Mouse (Mus musculus): Measurements from ENCODE around the gene Yjefn3. TPM values are rescaled to one million over a fixed set of nuclear protein-coding genes. Genes with fewer than 3 reads are reported as not detected.

Yjefn3 gene
- polyA plus RNA-seq, 1 experiment from 2014 or later: 3.6 TPM

DNA sequence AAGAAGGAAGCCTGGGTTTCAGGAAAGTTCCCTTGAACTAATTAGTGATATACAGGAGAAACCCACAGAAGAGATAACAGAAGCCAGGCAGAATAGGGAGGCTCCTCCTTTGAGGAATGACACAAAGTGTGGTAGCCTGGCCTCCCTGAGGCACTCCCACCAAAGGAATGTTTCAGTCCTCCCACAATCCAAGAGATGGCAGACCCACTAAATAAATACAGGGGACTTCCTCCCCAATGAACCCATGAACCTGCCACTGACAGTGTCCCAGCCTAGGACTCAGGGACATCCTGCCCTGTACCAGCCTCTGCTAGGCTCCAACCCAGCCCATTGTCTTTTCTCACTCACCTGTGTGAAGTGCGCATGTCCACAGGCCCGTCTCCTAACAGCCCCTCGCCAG lies 32.9 kb upstream of the Yjefn3 start:
- no peaks in the 10 kb centered on the region for H3K4me1 ChIP-seq (ENCODE audit: control insufficient read depth, insufficient read depth, low read length)
- H3K36me3 ChIP-seq (ENCODE audit: control insufficient read depth, insufficient read depth, low read length): peaks cover 8% of the 10 kb centered on the region; the same call in 1 of the 2 replicates
- no peak overlapping the region for H3K4me2 ChIP-seq
- no peak overlapping the region for H3K9ac ChIP-seq (ENCODE audit: low read length)
- 91% methylated on average over 3 of the region's 3 CpGs for WGBS
- no peak for ATAC-seq (ENCODE audit: low FRiP score)
- no peaks in the 10 kb centered on the region for H3K9me3 ChIP-seq (ENCODE audit: control insufficient read depth, low read length)
- no peak overlapping the region for H3K27ac ChIP-seq (ENCODE audit: low read depth, low read length)
- DNase-seq (ENCODE audit: low spot score, missing footprints): no peak
- H3K4me3 ChIP-seq (ENCODE audit: low read depth, low read length): no peak overlapping the region
- H3K27me3 ChIP-seq (ENCODE audit: control insufficient read depth, insufficient read depth, low read length): no peaks in the 10 kb centered on the region

GRCm38 (mm10) chr8:69934582-69934981 lies 32.1 kb upstream of the Yjefn3 start:
- Histone ChIP-seq H3K27ac (ENCODE audit: low read depth, low read length) (no peak overlapping the region), H3K4me2 (no peak overlapping the region), H3K4me1 (ENCODE audit: control insufficient read depth, insufficient read depth, low read length) (no peaks in the 10 kb centered on the region), H3K9ac (ENCODE audit: low read length) (no peak overlapping the region), H3K27me3 (ENCODE audit: control insufficient read depth, insufficient read depth, low read length) (no peaks in the 10 kb centered on the region), H3K4me3 (ENCODE audit: low read depth, low read length) (no peak overlapping the region), H3K9me3 (ENCODE audit: control insufficient read depth, low read length) (no peaks in the 10 kb centered on the region), H3K36me3 (ENCODE audit: control insufficient read depth, insufficient read depth, low read length) (peaks cover 8% of the 10 kb centered on the region; the same call in 1 of the 2 replicates)
- WGBS: 87% methylated on average over 5 of the region's 5 CpGs
- DNase-seq (ENCODE audit: low spot score, missing footprints) (no peak), ATAC-seq (ENCODE audit: low FRiP score) (no peak)

- no peak overlapping the region for H3K4me3 ChIP-seq (ENCODE audit: low read depth, low read length)
- WGBS: 89% methylated on average over 2 of the region's 2 CpGs
These were observed 31.3 kb upstream of the Yjefn3 start for GRCm38 (mm10) chr8:69933811-69934210.

GRCm38 (mm10) chr8:69926901-69927300 lies 24.4 kb upstream of the Yjefn3 start:
- no peaks in the 10 kb centered on the region for H3K27me3 ChIP-seq (ENCODE audit: control insufficient read depth, insufficient read depth, low read length)
- no peak overlapping the region for H3K9ac ChIP-seq (ENCODE audit: low read length)
- H3K4me3 ChIP-seq (ENCODE audit: low read depth, low read length): no peak overlapping the region
- H3K4me1 ChIP-seq (ENCODE audit: control insufficient read depth, insufficient read depth, low read length): no peaks in the 10 kb centered on the region
- no peak overlapping the region for H3K4me2 ChIP-seq
- no peak for ATAC-seq (ENCODE audit: low FRiP score)
- H3K9me3 ChIP-seq (ENCODE audit: control insufficient read depth, low read length): no peaks in the 10 kb centered on the region
- no peak overlapping the region for H3K27ac ChIP-seq (ENCODE audit: low read depth, low read length)
- DNase-seq (ENCODE audit: low spot score, missing footprints): no peak
- no peaks in the 10 kb centered on the region; the same call in 1 of the 2 replicates for H3K36me3 ChIP-seq (ENCODE audit: control insufficient read depth, insufficient read depth, low read length)

More at GRCm38 (mm10) chr8:69933811-69934210, 31.3 kb upstream of the Yjefn3 start:
- H3K27me3 ChIP-seq (ENCODE audit: control insufficient read depth, insufficient read depth, low read length): no peaks in the 10 kb centered on the region
- H3K36me3 ChIP-seq (ENCODE audit: control insufficient read depth, insufficient read depth, low read length): peaks cover 8% of the 10 kb centered on the region; the same call in 1 of the 2 replicates
- H3K9me3 ChIP-seq (ENCODE audit: control insufficient read depth, low read length): no peaks in the 10 kb centered on the region
- DNase-seq (ENCODE audit: low spot score, missing footprints): no peak
- ATAC-seq (ENCODE audit: low FRiP score): no peak
- no peak overlapping the region for H3K27ac ChIP-seq (ENCODE audit: low read depth, low read length)
- no peak overlapping the region for H3K9ac ChIP-seq (ENCODE audit: low read length)
- no peak overlapping the region for H3K4me2 ChIP-seq
- no peaks in the 10 kb centered on the region for H3K4me1 ChIP-seq (ENCODE audit: control insufficient read depth, insufficient read depth, low read length)

- ATAC-seq (ENCODE audit: low FRiP score) (no peak), DNase-seq (ENCODE audit: low spot score, missing footprints) (no peak)
- H3K36me3 ChIP-seq (ENCODE audit: control insufficient read depth, insufficient read depth, low read length): no peaks in the 10 kb centered on the region; the same call in 1 of the 2 replicates
- no peaks in the 10 kb centered on the region for H3K27me3 ChIP-seq (ENCODE audit: control insufficient read depth, insufficient read depth, low read length)
- WGBS: 87% methylated on average over 1 of the region's 1 CpGs
- H3K4me3 ChIP-seq (ENCODE audit: low read depth, low read length): no peak overlapping the region
- no peak overlapping the region for H3K9ac ChIP-seq (ENCODE audit: low read length)
- H3K9me3 ChIP-seq (ENCODE audit: control insufficient read depth, low read length): no peaks in the 10 kb centered on the region
- peaks cover 16% of the 10 kb centered on the region for H3K4me1 ChIP-seq (ENCODE audit: control insufficient read depth, insufficient read depth, low read length)
- no peak overlapping the region for H3K27ac ChIP-seq (ENCODE audit: low read depth, low read length)
- H3K4me2 ChIP-seq: no peak overlapping the region
These were observed 21.5 kb upstream of the Yjefn3 start for GRCm38 (mm10) chr8:69923986-69924385.

DNA sequence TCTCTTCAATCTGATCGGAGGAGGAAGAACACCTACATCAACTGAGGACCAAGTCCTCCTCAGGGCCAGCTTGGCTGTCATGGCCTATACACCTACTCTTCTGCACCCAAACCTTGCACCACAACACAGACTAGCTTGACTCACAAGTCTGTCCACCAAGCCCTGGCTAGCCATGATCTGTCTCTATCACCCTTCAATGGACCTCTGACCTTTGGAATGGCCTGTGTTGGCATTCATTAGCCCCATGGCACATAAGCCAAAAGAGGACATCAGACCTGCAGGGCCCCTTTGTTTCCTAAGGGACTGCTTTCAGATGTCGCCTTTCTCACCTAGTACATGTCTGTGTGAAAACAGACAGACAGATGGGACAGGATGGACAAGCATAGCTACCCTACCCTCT lies 18.6 kb upstream of the Yjefn3 start:
- H3K27ac ChIP-seq (ENCODE audit: low read depth, low read length): peak overlapping the region; percentile 42
- WGBS: 92% methylated on average over 2 of the region's 2 CpGs
- H3K36me3 ChIP-seq (ENCODE audit: control insufficient read depth, insufficient read depth, low read length): 0 out of 2 replicates have a peak, but pooled peaks cover 2% of the 10 kb centered on the region

GRCm38 (mm10) chr8:69919876-69920662 lies 17.6 kb upstream of the Yjefn3 start:
- no peak overlapping the region for H3K4me3 ChIP-seq (ENCODE audit: low read depth, low read length)
- no peaks in the 10 kb centered on the region for H3K27me3 ChIP-seq (ENCODE audit: control insufficient read depth, insufficient read depth, low read length)
- ATAC-seq (ENCODE audit: low FRiP score) (peak; percentile 75), DNase-seq (ENCODE audit: low spot score, missing footprints) (peak; percentile 95)
- peak overlapping the region; percentile 35 for H3K9ac ChIP-seq (ENCODE audit: low read length)
- WGBS: 52% methylated on average over 11 of the region's 11 CpGs
- peaks cover 16% of the 10 kb centered on the region for H3K4me1 ChIP-seq (ENCODE audit: control insufficient read depth, insufficient read depth, low read length)
- peak overlapping the region; percentile 42 for H3K27ac ChIP-seq (ENCODE audit: low read depth, low read length)
- H3K9me3 ChIP-seq (ENCODE audit: control insufficient read depth, low read length): no peaks in the 10 kb centered on the region
- peaks cover 2% of the 10 kb centered on the region; the same call in 1 of the 2 replicates for H3K36me3 ChIP-seq (ENCODE audit: control insufficient read depth, insufficient read depth, low read length)
- peak overlapping the region; percentile 14; the same call in 1 of the 2 replicates for H3K4me2 ChIP-seq

More for the DNA sequence above, 18.6 kb upstream of the Yjefn3 start:
- Histone ChIP-seq H3K9ac (ENCODE audit: low read length) (peak overlapping the region; percentile 35), H3K4me3 (ENCODE audit: low read depth, low read length) (no peak overlapping the region), H3K4me1 (ENCODE audit: control insufficient read depth, insufficient read depth, low read length) (peaks cover 16% of the 10 kb centered on the region), H3K27me3 (ENCODE audit: control insufficient read depth, insufficient read depth, low read length) (no peaks in the 10 kb centered on the region), H3K9me3 (ENCODE audit: control insufficient read depth, low read length) (no peaks in the 10 kb centered on the region), H3K4me2 (no peak overlapping the region)
- ATAC-seq (ENCODE audit: low FRiP score): no peak
- no peak for DNase-seq (ENCODE audit: low spot score, missing footprints)

DNA sequence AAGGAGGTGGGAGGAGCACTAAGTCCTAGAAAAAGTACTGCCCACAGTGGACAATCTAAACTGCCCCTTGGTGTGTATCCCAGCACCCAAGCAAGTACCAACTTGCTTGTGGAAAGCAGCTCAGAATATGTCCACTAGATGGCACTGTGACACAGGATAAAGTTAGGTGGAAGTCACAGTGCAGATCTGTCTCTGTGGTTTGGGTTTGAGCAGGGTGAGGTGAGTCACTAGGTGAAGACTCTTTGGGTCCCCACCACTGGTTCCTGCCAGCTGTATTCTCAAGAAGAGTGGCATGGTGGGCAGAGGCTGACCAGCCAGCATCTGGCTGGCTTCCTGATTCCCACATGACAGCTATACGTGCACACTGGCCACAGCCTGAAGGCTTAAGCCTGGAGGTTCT lies 16.5 kb upstream of the Yjefn3 start:
- no peak overlapping the region for H3K27ac ChIP-seq (ENCODE audit: low read depth, low read length)
- no peak overlapping the region for H3K9ac ChIP-seq (ENCODE audit: low read length)
- H3K4me3 ChIP-seq (ENCODE audit: low read depth, low read length): no peak overlapping the region
- peak; percentile 97 for DNase-seq (ENCODE audit: low spot score, missing footprints)
- H3K4me1 ChIP-seq (ENCODE audit: control insufficient read depth, insufficient read depth, low read length): peaks cover 16% of the 10 kb centered on the region
- H3K27me3 ChIP-seq (ENCODE audit: control insufficient read depth, insufficient read depth, low read length): no peaks in the 10 kb centered on the region
- no peak overlapping the region for H3K4me2 ChIP-seq
- H3K36me3 ChIP-seq (ENCODE audit: control insufficient read depth, insufficient read depth, low read length): peaks cover 8% of the 10 kb centered on the region; the same call in 1 of the 2 replicates
- peak; percentile 52 for ATAC-seq (ENCODE audit: low FRiP score)
- no peaks in the 10 kb centered on the region for H3K9me3 ChIP-seq (ENCODE audit: control insufficient read depth, low read length)
- 83% methylated on average over 1 of the region's 1 CpGs for WGBS

DNA sequence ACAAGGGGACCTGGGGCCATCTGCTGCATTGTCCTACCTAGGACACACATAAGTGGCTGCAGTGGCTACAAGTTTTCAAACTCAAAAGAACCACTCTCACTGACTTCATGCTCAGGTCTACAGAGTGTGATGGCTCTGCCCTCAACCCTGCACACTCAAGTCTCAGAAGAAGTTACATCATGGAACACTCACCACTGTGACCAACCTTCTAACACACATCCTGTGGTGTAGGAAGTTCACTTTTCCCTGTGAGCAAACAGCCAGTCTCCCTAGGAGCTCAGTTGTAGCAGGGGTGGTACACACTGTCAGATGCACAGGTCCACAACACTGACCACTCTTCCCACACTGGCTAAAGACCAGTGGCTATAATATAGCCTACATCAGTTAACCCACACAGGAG lies 16.0 kb upstream of the Yjefn3 start:
- Histone ChIP-seq H3K36me3 (ENCODE audit: control insufficient read depth, insufficient read depth, low read length) (peaks cover 12% of the 10 kb centered on the region; the same call in 1 of the 2 replicates), H3K9ac (ENCODE audit: low read length) (no peak overlapping the region)
- no peak for DNase-seq (ENCODE audit: low spot score, missing footprints)

More for the DNA sequence above, 16.0 kb upstream of the Yjefn3 start:
- peak; percentile 14 for ATAC-seq (ENCODE audit: low FRiP score)
- Histone ChIP-seq H3K4me3 (ENCODE audit: low read depth, low read length) (no peak overlapping the region), H3K4me1 (ENCODE audit: control insufficient read depth, insufficient read depth, low read length) (peaks cover 16% of the 10 kb centered on the region), H3K27ac (ENCODE audit: low read depth, low read length) (no peak overlapping the region), H3K4me2 (no peak overlapping the region), H3K9me3 (ENCODE audit: control insufficient read depth, low read length) (no peaks in the 10 kb centered on the region), H3K27me3 (ENCODE audit: control insufficient read depth, insufficient read depth, low read length) (no peaks in the 10 kb centered on the region)

Measured in midbrain, embryonic 11.5 days (tissue).